Mouse (Mus musculus): ENCODE measurements around the gene Cit. TPM values are rescaled to one million over a fixed set of nuclear protein-coding genes. Genes with fewer than 3 reads are reported as not detected.

Gene Cit
- total RNA-seq, 2 experiments from 2014 or later, result 41.8 to 51.8 TPM

GRCm38 (mm10) chr5:115907037-115908009 is 62.2 kb downstream of the Cit start:
- no peak for ATAC-seq (replicated peaks; ENCODE audit: low FRiP score, low TSS enrichment, poor library complexity, severe bottlenecking)

GRCm38 (mm10) chr5:115908251-115908650 is 63.2 kb downstream of the Cit start:
- no peak for ATAC-seq (replicated peaks; ENCODE audit: low FRiP score, low TSS enrichment, poor library complexity, severe bottlenecking)

GRCm38 (mm10) chr5:115908699-115909098 is 63.6 kb downstream of the Cit start:
- ATAC-seq (replicated peaks; ENCODE audit: low FRiP score, low TSS enrichment, poor library complexity, severe bottlenecking), result no peak

GRCm38 (mm10) chr5:115909106-115909505 is 64.0 kb downstream of the Cit start:
- ATAC-seq (replicated peaks; ENCODE audit: low FRiP score, low TSS enrichment, poor library complexity, severe bottlenecking), result no peak

DNA sequence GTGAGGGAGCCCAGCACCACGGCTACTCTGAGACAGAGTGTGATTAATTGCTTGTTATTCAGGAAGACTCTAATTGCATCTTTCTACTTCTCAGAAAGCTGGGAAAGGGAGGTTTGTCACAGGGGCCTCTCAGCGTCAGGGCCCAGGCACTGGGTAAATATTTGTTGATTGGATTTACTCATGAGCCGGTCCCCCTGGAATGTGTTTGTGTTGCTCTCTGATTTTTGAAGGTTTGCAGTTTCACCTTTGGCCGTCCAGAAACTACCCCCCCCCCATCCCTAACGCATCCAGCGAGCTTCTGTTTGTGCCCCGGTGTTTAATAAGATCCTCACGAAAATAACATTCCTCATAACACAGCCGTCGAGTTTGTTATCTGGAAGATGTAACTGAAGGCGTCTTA is 65.4 kb downstream of the Cit start:
- ATAC-seq (replicated peaks; ENCODE audit: low FRiP score, low TSS enrichment, poor library complexity, severe bottlenecking), result no peak

GRCm38 (mm10) chr5:115915481-115915880 is 70.4 kb downstream of the Cit start:
- ATAC-seq (replicated peaks; ENCODE audit: low FRiP score, low TSS enrichment, poor library complexity, severe bottlenecking), result no peak

DNA sequence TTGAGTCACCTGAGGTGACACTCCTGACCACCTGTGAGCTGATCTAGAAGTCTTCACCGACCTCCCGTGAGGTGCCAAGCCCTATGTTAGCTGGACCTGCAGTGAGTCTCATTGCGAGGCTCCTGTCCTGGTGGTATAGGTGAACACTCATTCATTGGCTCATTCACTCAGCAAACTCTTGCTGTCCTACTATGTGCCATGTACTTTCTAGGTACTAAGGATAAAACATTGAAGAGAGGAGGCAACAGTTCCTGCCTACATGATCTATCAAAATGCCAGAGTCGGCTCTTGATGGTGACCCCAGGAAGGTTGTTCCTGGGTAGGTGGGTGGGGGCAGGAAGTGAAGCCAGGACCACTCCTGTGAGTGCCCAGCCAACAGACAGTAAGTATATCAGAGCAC is 72.9 kb downstream of the Cit start:
- no peak for ATAC-seq (replicated peaks; ENCODE audit: low FRiP score, low TSS enrichment, poor library complexity, severe bottlenecking)

DNA sequence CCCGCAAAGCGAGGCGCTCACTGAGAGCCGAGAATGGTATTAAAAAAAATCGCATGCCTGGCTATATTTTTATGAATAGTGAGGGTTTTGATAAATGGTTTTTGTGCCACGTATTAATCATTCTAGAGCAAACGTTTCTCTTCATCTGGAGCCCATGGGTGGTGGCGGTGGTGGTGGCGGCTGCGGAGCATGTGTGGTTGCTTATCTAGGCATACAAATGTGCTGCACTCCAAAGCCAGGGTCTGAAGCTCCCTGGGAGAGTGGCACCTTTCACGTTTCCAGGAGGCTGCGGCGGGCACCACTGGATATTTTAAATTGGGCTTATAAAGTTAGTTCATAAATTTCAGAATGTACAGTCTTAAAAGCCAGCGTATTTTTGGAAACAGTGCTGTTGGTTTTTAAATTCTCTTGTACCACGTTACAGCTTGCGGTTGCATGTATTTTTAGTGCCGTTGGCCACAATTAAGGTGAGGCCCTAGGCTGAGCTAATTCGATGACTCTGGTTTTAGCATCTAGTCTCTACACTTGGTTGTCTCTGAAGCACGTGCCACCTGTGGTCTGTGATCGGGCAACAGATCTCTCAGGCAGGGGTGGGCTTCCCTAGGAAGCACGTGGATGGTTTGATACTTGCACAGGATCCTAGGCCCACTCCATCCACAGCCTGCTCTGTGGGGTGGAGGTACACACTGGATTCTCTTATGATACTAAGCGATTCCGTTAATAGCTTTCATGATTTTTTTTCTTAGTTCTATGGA is 73.7 kb downstream of the Cit start:
- peak; percentile 89 for ATAC-seq (replicated peaks; ENCODE audit: low FRiP score, low TSS enrichment, poor library complexity, severe bottlenecking)

DNA sequence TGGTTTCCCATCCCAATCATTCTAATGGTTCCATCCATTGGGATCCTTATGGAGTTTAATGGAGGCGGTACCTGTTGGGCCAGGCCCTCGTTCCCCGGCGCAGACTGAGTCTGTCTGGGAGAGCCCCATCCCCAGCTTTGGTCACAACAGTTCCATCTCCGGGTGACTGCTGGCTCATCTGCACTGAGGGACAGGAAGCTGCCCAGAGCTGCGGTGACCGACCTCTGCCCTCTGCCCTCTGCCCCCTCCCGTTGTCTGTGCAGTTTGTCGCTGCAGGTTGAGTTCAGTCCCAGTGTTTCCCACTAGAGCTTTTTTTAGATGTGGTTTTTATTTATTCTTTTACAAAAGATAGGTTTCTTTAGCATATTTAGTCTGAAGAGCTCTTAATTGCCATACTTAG is 76.9 kb downstream of the Cit start:
- no peak for ATAC-seq (replicated peaks; ENCODE audit: low FRiP score, low TSS enrichment, poor library complexity, severe bottlenecking)

- ATAC-seq (replicated peaks; ENCODE audit: low FRiP score, low TSS enrichment, poor library complexity, severe bottlenecking), result no peak
These were observed 79.9 kb downstream of the Cit start for GRCm38 (mm10) chr5:115924946-115925345.

DNA sequence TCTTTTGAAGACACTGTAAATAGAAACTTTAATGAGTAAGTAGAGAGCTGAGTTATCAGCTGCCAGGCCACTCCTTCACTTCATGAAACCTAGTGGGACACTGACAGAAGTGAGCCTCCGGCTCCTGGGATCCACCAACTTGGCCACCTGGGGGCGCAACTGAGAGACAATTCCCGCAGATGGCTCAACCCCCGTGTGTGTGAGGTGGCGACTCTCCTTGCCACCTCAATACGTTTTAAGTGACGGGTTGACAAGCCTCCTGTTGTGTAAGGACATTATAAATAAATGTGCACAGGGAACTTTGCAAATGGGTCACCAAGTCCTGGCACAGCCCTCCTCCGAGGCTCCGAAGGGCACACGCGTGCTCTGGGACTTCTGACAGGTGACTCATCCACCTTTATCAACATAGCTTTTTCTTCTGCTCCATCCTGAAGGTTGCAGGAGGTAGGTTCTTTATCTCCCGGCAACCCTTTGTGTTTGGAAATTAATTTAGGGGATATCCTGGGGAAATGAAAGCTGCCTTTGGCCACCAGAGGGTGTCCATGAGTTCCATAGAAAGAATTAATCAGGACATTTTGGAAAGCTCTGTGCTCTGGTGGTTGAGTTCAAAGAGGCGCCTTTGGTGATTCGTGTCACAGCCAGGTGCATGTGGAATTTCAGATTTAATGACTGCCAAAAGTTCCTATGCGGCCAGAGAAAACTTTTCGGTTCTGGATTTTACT is 83.9 kb downstream of the Cit start:
- peak; percentile 55; the same call in 1 of the 2 replicates for ATAC-seq (replicated peaks; ENCODE audit: low FRiP score, low TSS enrichment, poor library complexity, severe bottlenecking)

- ATAC-seq (replicated peaks; ENCODE audit: low FRiP score, low TSS enrichment, poor library complexity, severe bottlenecking), result no peak
These were observed 87.2 kb downstream of the Cit start for GRCm38 (mm10) chr5:115932325-115932724.

- ATAC-seq (replicated peaks; ENCODE audit: low FRiP score, low TSS enrichment, poor library complexity, severe bottlenecking), result no peak
These were observed 91.8 kb downstream of the Cit start for GRCm38 (mm10) chr5:115936851-115937250.

GRCm38 (mm10) chr5:115937566-115937965 is 92.5 kb downstream of the Cit start:
- ATAC-seq (replicated peaks; ENCODE audit: low FRiP score, low TSS enrichment, poor library complexity, severe bottlenecking), result no peak

DNA sequence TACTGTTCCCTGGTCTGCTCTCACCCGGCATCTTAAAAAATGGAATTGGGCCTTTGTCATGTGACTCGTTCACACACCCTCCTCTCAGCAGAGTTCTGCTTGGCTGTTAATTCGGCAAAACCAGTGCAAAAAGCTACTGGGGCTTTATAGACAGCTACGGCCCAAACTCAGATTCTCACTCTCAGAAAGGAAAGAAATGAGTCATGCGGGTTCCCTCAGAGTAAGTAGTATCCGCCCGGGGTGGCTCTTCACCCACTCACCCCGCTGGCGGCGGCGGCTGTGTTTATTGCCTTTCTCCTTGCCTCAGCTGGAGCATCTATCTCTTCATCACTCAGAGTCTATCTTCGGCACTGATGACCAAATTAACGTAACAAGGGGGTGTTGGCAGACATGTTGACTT is 93.9 kb downstream of the Cit start:
- no peak for ATAC-seq (replicated peaks; ENCODE audit: low FRiP score, low TSS enrichment, poor library complexity, severe bottlenecking)

GRCm38 (mm10) chr5:115942389-115942788 is 97.3 kb downstream of the Cit start:
- no peak for ATAC-seq (replicated peaks; ENCODE audit: low FRiP score, low TSS enrichment, poor library complexity, severe bottlenecking)

- ATAC-seq (replicated peaks; ENCODE audit: low FRiP score, low TSS enrichment, poor library complexity, severe bottlenecking), result peak; percentile 81
These were observed 99.9 kb downstream of the Cit start for GRCm38 (mm10) chr5:115944791-115945490.

GRCm38 (mm10) chr5:115947622-115948353 is 102.7 kb downstream of the Cit start:
- no peak for ATAC-seq (replicated peaks; ENCODE audit: low FRiP score, low TSS enrichment, poor library complexity, severe bottlenecking)

GRCm38 (mm10) chr5:115950936-115951335 is 105.9 kb downstream of the Cit start:
- no peak for ATAC-seq (replicated peaks; ENCODE audit: low FRiP score, low TSS enrichment, poor library complexity, severe bottlenecking)

Measured in megakaryocyte-erythroid progenitor cell, adult 5-6 weeks (primary cell).